Mouse (Mus musculus) c-Kit-negative CD71-positive TER-119-positive erythroid progenitor cells, embryonic 14.5 days (primary cell): ENCODE data around the gene Nptx1.

ENCODE experiments used
- DNase-seq: peaks from one replicate; pipeline ENCODE4 v3.0.0-alpha.2; 2013; ENCODE audit warnings: low read depth, low spot score

Nptx1 gene

DNA sequence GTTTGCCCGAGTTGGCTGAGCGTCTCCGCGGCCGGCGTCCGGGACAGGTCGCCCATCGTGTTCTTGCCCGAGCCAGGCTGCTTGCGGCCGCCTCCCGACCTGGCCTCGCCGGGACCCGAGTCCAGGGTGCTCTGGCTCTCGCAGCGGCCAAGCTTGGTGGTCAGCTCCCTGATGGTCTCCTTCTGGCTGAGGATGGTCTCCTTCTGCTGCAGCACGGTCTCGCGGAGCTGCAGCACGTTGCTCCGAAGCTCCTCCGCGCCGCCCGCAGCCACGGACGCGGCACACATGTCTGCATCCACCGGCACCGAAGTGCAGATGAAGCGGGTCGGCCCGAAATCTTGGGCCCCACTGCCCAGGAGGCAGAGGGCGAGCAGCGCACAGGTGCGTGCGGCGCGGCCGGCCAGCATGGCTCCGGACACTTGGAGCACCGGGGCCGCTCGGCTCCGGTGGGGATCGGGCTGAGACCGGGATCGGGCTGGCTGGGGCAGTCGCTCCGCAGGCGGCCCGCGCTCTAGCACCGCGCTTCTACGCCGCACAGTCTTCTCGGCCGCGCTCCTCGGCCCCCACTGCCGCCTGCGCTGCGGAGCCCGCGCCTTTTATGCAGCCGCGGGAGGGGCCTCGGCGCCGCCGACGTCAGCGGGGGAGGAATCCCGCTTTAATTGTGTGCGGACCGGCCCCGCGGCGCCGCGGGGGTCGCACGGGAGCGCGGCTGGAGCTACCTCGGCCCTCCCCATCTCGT is at the start of gene Nptx1:
TSS of gene Nptx1 (minus strand) at position 571 of the 739 bp plus-strand sequence.
- no peak for DNase-seq

GRCm38 (mm10) chr11:119593966-119594365 is 46.4 kb upstream of the Nptx1 start:
- DNase-seq: no peak

DNA sequence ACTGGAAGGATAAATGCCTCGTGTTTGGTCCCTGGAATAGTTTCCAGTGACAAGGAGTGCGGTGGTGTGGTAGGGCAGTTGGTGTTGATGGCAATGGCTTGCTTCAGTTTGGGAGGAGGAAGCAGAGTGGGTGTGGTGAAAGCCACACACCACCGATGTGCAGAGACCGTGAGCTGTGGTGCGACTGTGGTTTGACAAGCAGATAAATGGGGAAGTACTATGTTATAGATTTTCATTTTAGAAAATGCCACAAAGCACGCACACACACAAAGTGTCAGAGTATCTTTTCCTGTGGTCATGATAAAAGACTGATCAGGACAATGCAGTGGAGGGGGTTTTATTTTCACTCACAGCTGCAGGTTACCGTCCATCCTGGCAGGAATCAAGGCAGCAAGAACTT is 41.7 kb upstream of the Nptx1 start:
- no peak for DNase-seq

- no peak for DNase-seq
These were observed 39.6 kb upstream of the Nptx1 start for GRCm38 (mm10) chr11:119587112-119587511.

DNA sequence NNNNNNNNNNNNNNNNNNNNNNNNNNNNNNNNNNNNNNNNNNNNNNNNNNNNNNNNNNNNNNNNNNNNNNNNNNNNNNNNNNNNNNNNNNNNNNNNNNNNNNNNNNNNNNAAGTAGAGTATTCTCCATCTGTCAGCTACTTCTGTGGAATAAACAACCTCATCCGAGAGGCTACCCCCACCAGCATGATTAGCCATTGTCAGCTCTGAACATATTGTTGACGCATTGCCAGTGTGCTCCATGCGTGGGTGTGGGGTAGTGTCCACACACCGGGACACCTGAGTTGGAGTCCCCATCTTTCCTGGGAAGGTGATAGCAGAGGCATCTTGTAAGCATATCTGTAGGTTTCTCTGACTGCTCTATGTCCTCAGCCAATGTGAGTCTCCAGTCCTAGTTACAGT is 39.0 kb upstream of the Nptx1 start:
- no peak for DNase-seq

DNA sequence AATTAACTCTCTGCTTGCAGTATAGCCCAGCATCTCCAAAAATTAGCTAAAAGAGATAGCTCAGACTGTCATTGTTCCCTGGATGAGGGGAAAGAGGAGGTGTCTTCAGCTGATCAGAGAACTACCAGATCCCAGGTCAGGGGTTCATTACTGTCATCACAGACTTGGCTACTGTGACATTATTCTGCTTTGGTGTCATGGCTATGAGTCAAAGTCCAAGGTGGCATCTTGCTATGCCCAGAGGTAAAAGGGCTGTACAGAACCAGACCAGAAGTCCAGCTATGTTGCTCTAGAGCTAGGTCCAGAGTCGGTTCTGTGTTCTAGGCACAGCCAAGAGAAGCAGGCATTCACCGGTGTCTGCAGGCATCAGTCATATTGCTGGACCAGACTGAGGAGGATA is 30.2 kb upstream of the Nptx1 start:
- DNase-seq: no peak

DNA sequence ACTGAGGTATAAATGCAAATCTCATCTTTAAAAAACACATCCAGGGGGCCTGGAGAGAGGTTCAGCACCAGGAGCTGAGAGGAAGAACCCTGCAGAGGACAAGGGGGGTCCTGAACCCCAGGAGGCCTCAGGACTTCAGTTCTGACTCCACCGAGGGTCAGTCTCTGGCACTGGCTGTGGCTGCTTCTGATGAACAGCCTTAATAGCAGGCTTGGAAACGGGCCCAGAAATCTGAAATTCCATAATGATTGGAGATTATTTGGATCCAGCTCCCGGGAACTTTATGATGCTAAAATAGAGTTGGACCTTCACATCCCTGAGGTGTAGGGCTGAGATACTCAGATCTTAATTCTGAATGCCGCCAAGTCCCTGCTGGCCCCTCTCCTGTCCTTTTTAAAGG is 29.3 kb upstream of the Nptx1 start:
- no peak for DNase-seq

DNA sequence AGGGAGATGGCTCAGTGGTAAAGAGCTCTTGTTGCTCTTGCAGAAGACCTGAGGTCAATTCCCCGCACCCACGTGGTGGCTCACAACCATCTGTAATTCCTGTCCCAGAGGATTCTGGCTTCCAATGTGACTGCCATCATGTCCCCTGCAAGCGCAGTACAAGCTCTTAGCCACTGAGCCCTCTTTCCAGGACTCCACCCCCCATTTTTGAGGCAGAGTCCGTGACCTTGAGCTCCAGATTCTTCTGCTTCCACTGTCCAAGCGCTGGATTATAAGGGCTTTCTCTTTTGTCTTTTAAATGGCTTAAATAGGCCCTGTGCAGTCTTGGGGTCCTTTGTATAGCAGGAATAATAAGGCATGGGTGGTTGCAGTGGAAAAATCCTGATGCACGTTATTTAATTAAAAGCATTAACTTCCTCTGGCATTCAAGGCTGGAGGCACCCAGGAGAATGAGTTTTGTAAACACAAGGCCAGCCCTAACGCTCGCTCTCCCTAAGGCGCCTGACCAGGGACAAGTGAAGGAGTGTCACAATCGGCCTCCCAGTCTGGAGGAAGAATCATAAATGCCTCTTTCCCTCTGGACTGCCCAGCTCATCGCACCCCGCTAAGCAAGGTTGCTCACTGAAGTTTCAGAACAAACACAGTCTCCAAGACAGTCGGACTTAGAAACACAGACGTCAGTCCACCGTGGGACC is 24.9 kb upstream of the Nptx1 start:
- DNase-seq: no peak

- no peak for DNase-seq
These were observed 18.6 kb upstream of the Nptx1 start for GRCm38 (mm10) chr11:119566188-119566587.

- no peak for DNase-seq
These were observed 18.1 kb upstream of the Nptx1 start for GRCm38 (mm10) chr11:119565684-119566083.

DNA sequence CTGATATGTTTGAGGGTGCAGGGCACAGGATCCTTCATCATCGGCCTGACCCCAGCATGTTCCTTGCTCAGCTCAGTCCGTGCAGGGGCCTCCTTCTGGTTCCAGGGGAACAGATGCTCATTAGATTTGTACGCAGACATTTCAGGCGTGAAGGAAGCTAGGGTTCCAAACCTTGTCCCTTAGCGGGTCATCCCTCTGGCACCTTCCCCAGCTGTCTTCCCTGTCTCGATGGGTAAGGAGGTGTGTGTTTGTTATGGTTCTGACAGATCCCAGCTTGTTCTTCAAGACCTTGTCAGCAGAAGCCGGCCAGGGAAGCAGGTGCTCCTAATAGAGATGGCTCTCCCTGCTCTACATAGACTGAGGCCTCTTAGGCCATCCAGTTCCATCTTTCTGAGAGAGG is 17.5 kb upstream of the Nptx1 start:
- no peak for DNase-seq

DNA sequence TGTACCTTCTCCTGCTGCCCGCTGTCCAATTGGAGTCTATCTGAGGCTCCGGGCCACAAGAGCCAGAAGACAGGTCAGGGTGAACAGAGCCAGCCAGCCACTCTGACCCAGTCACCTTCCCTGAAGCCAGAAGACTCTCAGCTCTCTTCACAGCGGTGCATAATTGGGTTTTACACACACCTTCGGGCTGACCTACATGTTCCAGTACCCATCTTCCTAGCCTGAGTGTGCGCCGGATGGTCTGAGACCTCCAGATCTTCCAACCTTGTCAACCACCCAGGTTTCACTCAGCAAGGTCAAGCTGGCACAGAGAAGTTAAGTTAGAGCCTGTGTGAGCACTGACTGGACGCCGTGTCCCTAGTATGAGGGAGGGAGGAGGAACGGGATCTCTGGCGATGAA is 16.8 kb upstream of the Nptx1 start:
- no peak for DNase-seq

GRCm38 (mm10) chr11:119563166-119563565 is 15.6 kb upstream of the Nptx1 start:
- no peak for DNase-seq

GRCm38 (mm10) chr11:119562286-119562685 is 14.7 kb upstream of the Nptx1 start:
- no peak for DNase-seq

DNA sequence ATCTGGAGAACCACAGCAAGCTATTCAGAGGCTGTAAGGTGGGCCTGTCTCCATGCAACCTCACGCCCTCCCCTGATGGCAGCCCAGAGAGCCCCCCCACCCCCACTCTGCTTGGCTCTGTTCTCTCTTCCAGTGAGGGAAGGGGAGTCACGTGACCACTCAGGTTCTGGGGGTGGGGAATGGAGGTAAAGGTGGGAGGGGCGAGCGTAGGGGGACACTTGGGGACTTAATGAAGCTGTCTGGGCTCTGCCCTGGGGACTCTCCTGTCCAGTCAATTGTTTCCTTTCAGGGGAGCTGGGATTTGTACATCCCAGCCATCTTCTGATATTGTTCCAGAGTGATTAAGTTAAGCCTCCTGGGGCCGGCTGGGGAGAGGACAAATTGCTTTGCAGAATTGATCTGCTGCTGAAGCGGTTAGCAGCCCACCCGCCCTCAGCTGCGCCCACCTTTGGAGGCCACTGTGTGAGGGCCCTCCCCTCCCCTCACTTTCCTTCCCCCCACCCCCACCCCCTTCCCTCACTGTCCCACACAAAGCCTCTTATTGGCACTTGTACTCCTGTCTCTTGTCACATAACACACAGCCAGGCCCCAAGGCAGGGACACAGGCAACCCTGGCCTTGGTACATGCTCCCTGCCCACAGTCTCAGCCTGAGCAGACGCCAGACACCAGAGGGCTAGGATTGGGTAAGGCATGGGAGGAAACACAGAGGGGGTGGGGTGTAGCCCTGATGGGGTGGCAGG is 11.5 kb upstream of the Nptx1 start:
- DNase-seq: no peak

- no peak for DNase-seq
These were observed 10.7 kb upstream of the Nptx1 start for GRCm38 (mm10) chr11:119557940-119558869.

- no peak for DNase-seq
These were observed 7.6 kb upstream of the Nptx1 start for GRCm38 (mm10) chr11:119555170-119555569.

DNA sequence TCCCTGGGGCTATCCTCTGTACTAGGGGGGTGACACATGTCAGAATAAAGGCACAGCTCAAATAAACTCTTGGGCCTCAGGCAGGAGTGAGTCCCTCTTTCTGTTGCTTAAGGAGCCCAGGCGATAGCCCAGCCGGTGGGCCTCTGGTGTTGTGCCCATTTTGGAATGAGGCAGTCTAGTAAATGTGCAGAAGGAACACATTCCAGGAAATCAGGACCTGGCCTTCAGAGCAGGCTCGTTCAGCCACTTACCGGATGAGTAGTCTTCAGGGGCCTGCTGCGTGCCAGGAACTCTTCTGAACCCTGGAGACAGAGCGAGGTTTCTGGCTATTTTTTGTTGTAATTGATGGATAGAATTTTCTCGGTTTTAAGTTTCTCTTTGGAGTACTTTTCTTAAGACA is 7.2 kb upstream of the Nptx1 start:
- DNase-seq: no peak

DNA sequence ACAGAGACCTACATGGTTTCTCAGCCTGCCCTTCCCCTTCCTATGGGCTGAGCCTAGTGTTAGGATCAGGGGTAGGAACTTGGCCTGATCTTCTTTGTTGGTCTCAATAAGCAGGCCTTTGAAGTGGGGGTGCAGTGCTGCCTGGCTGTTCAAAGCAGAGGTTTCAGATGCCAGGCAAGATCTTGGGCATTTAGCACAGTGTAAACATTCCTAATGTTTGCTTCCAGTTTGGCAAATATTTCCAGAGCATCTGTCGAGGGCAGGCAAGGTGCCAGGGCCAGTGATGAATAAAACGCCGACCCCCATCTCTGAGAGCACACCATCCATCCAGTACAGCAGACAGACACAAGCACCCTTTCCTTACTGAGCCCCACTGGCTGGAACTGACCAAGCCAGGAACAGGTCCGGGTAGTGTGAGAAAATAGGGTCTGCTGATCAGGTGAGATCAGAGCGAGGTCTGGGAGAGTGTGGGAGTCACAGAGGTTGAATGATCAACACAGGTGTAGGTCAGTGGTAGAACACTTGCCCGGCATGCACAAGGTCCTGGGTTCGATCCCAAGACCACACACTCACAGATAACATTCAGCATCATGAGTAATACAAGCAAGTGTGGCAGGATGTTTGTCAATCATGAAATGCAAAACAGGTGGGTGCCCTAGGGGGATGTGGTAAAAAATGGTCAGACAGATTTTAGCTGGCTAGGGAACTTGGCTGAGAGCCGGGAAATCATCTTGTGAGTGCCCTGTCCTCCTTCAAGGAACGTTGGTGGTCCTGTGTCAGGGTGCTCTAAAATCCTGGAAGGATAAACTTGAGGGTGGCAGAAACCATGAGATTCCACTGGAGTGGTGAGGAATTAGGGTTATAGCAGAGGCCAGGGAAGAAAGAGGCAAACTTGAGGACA is 5.6 kb upstream of the Nptx1 start:
- no peak for DNase-seq

GRCm38 (mm10) chr11:119552301-119552700 is 4.7 kb upstream of the Nptx1 start:
- no peak for DNase-seq

DNA sequence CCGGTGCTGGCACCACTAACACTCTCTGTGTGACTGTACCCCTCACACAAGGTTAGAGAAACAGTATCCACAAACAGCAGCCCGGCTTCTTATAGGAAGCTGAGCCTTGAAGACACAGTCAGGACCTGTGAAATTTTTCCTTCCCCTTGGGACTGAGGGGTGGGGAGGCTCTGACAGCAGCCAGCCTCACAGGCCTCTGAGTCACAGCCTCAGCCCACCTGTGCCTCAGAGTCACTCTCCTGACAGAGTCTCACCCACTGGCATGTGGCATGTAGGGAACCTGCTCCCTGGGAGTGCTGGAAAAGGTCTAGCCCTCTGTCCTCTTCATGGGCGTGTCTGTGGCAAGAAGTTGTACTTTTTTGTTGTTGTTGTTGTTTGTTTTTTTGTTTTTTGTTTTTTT is 3.9 kb upstream of the Nptx1 start:
- DNase-seq: no peak
